Mouse (Mus musculus): ENCODE results near the gene Rhot2. TPM values are rescaled to one million over a fixed set of nuclear protein-coding genes. Genes with fewer than 3 reads are reported as not detected.

Gene Rhot2
- polyA plus RNA-seq, 1 experiment from 2014 or later = 7.1 TPM

DNA sequence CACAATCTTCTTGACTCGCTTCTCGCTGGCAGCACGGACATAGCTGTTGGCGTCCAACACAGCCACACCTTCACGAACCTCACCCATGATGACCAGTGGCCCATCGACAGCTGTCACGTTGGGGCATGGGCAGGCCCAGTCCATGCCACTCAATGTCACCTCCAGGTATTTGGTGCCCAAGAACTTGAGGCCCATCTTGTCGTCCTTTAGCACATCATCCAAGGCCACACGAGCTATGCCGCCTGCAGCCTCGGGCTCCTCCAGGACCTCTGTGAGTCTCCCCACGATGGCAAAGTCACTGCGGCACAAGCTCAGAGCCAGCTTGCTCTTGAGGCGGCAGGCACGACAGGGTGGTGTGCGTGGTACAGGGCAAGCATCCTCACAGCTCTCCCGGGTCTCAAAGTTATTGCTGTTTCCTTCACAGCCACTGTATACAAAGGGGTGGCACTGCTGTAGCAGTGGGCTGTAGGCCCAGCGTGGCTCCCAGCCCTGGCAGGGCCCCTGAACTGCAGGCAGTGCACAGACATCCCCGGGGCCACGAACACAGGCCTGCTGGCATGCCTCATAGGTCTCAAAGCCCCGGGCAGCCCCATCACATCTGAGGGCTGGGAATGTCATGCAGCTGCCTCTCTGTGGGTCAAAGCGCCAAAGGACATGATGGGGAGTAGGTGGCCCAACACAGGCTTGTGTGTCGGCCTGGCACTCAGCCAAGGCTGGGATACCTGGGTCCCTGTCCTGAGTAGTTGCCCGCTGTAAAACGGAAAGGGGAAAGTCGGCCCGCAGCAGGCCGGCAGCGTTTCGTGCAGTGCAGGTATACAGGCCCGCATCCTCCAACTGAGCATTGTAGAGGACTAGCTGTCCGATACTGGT lies 33.3 kb upstream of the Rhot2 start:
- no peak overlapping the region for H3K4me2 ChIP-seq (ENCODE audit: low read depth, low read length)
- no peak overlapping the region for H3K27ac ChIP-seq (replicated peaks; ENCODE audit: low read depth, low read length)
- ATAC-seq (replicated peaks; ENCODE audit: insufficient number of reproducible peaks, low FRiP score, low TSS enrichment, low read depth) (no peak), DNase-seq (ENCODE audit: low spot score) (no peak)
- peaks cover 19% of the 10 kb centered on the region for H3K4me1 ChIP-seq (ENCODE audit: control insufficient read depth, insufficient read depth, low read length)
- no peaks in the 10 kb centered on the region for H3K27me3 ChIP-seq (ENCODE audit: control insufficient read depth, insufficient read depth, low read length)
- H3K9ac ChIP-seq (replicated peaks; ENCODE audit: low read length) = no peak overlapping the region
- H3K4me3 ChIP-seq (ENCODE audit: low read depth, low read length) = no peak overlapping the region
- no peaks in the 10 kb centered on the region; the same call in none of the 2 replicates for H3K36me3 ChIP-seq (replicated peaks; ENCODE audit: control insufficient read depth, insufficient read depth, low read depth, low read length)
- H3K9me3 ChIP-seq (replicated peaks; ENCODE audit: control insufficient read depth, low read length) = no peaks in the 10 kb centered on the region
- WGBS = 92% methylated on average over 32 of the region's 32 CpGs

DNA sequence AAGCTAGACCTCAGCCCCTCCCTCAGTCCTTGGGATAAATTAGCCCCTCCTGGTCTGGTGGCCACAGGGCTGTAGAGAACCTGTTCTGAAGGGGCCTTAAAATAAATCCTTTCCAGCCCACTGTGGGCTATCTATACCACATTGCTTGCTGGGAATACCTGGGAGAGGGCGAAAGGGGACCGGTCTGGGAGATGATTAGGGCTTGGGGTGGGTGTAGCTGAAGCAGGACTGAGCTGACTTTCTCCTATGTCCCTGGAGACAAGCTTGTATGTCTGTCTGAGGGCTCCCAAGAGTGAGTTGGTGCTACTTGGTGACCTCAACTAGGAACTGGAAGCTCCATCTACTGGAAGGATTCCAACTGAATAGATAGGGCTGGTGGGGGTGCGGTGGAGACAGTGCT lies 32.4 kb upstream of the Rhot2 start:
- Histone ChIP-seq H3K4me1 (ENCODE audit: control insufficient read depth, insufficient read depth, low read length) (peaks cover 17% of the 10 kb centered on the region), H3K27me3 (ENCODE audit: control insufficient read depth, insufficient read depth, low read length) (no peaks in the 10 kb centered on the region), H3K9ac (replicated peaks; ENCODE audit: low read length) (no peak overlapping the region), H3K36me3 (replicated peaks; ENCODE audit: control insufficient read depth, insufficient read depth, low read depth, low read length) (no peaks in the 10 kb centered on the region; the same call in 1 of the 2 replicates), H3K4me2 (ENCODE audit: low read depth, low read length) (no peak overlapping the region), H3K4me3 (ENCODE audit: low read depth, low read length) (no peak overlapping the region), H3K27ac (replicated peaks; ENCODE audit: low read depth, low read length) (no peak overlapping the region), H3K9me3 (replicated peaks; ENCODE audit: control insufficient read depth, low read length) (no peaks in the 10 kb centered on the region)
- ATAC-seq (replicated peaks; ENCODE audit: insufficient number of reproducible peaks, low FRiP score, low TSS enrichment, low read depth) = no peak
- no peak for DNase-seq (ENCODE audit: low spot score)
- WGBS = 93% methylated on average over 3 of the region's 3 CpGs

DNA sequence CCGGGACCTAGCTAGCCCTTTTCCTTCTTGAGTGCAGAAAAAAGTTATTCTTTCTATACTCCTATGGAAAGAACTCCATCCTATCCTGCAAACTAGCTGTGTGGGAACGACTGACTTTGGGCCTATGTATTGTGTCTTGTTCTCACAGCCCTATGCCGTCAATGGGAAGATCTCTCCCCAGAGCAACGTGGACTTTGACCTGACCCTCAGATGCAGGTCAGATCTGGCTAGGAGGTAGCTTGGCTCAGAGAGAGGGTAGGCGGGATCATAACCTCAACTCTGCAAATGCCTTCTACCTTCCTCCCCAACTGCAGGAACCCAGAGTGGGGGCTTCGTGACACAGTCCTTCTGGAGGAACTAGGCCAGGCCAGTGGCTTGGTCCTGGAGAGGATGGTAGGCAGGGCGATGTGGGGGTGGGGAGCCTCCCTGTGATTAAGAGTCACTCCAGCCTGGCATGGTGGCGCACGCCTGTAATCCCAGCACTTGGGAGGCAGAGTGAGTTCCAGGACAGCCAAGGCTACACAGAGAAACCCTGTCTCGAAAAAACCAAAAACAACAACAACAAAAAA lies 31.8 kb upstream of the Rhot2 start:
- Histone ChIP-seq H3K4me2 (ENCODE audit: low read depth, low read length) (peak overlapping the region; percentile 92), H3K36me3 (replicated peaks; ENCODE audit: control insufficient read depth, insufficient read depth, low read depth, low read length) (no peaks in the 10 kb centered on the region; the same call in 1 of the 2 replicates), H3K27me3 (ENCODE audit: control insufficient read depth, insufficient read depth, low read length) (no peaks in the 10 kb centered on the region), H3K4me1 (ENCODE audit: control insufficient read depth, insufficient read depth, low read length) (peaks cover 13% of the 10 kb centered on the region), H3K27ac (replicated peaks; ENCODE audit: low read depth, low read length) (no peak overlapping the region), H3K9me3 (replicated peaks; ENCODE audit: control insufficient read depth, low read length) (no peaks in the 10 kb centered on the region), H3K4me3 (ENCODE audit: low read depth, low read length) (peak overlapping the region; percentile 79), H3K9ac (replicated peaks; ENCODE audit: low read length) (peak overlapping the region; percentile 76)
- WGBS = 54% methylated on average over 10 of the region's 10 CpGs
- ATAC-seq (replicated peaks; ENCODE audit: insufficient number of reproducible peaks, low FRiP score, low TSS enrichment, low read depth) (no peak), DNase-seq (ENCODE audit: low spot score) (no peak)

DNA sequence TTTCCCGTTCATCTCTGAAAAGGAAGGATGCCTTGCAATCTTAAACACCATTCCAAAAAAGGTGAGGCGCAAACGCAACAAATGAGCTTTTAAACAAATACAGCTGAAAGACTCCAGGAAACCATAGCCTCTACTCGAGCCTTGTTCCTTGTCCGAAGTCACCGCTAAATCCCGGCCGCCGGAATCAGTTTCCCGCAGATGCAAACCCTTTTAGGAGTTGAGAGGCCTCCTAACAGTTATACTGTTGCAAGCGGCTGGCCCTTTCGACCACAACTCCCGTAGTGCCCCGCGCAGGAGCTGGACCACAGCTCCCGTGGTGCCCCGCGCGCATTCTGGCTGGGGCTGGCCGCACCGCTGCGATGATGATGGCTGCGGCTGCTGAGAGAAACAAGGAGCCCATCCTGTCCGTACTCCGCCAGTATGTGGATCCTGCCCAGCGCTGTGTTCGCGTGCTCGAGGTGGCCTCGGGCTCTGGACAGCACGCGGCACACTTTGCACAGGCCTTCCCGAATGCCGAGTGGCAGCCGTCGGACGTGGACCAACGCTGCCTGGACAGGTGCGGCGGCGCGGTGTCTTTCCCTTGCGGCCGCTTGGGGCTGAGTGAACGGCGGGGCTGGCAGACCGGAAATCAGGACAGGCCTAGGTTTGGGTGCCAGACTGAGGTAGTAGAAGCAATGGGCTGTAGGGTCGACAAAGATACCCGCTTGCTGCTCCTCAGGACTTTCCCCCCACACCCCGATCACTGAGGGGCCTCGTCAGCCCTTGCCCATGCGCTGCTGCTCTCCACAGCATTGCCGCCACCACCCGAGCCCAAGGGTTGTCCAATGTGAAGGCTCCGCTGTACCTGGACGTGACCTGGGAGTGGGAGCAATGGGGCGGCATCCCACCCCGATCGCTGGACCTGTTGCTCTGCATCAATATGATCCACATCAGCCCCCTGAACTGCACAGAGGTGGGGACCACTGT lies 30.8 kb upstream of the Rhot2 start:
- no peaks in the 10 kb centered on the region for H3K27me3 ChIP-seq (ENCODE audit: control insufficient read depth, insufficient read depth, low read length)
- H3K27ac ChIP-seq (replicated peaks; ENCODE audit: low read depth, low read length) = peak overlapping the region; percentile 78
- H3K4me1 ChIP-seq (ENCODE audit: control insufficient read depth, insufficient read depth, low read length) = peaks cover 5% of the 10 kb centered on the region; the same call in 1 of the 2 replicates
- peak overlapping the region; percentile 92 for H3K4me2 ChIP-seq (ENCODE audit: low read depth, low read length)
- ATAC-seq (replicated peaks; ENCODE audit: insufficient number of reproducible peaks, low FRiP score, low TSS enrichment, low read depth) (peak; percentile 89), DNase-seq (ENCODE audit: low spot score) (peak; percentile 93)
- WGBS = under 1% methylated on average over 59 of the region's 59 CpGs
- H3K9me3 ChIP-seq (replicated peaks; ENCODE audit: control insufficient read depth, low read length) = no peaks in the 10 kb centered on the region
- peak overlapping the region; percentile 79 for H3K4me3 ChIP-seq (ENCODE audit: low read depth, low read length)
- no peaks in the 10 kb centered on the region; the same call in 1 of the 2 replicates for H3K36me3 ChIP-seq (replicated peaks; ENCODE audit: control insufficient read depth, insufficient read depth, low read depth, low read length)
- H3K9ac ChIP-seq (replicated peaks; ENCODE audit: low read length) = peak overlapping the region; percentile 76

DNA sequence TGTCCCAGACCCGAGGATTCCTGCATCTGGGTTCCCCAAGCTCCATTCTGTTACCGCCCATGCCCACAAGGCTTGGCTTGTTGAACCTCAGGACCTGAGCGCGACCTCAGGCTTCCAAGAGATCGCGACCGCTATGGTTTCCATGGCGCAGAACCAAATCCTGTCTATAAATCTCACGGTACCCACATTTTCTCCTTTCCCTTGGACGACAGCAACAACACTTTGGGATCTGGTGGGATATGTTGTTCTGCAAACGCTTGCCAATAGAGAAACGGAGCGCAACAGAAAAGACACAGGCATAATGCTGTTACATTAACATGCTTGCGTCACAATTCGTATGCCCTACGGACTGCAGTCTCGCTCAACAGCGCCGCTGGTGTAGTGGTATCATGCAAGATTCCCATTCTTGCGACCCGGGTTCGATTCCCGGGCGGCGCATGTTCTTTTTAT lies 30.1 kb upstream of the Rhot2 start, which contains the start of gene Mettl26:
Mettl26 (plus strand) TSS at position 354 of the 450 bp plus-strand sequence.
- H3K9me3 ChIP-seq (replicated peaks; ENCODE audit: control insufficient read depth, low read length) = no peaks in the 10 kb centered on the region
- H3K9ac ChIP-seq (replicated peaks; ENCODE audit: low read length) = peak within 1 kb of the TSS; percentile 76
- peak within 1 kb of the TSS; percentile 79 for H3K4me3 ChIP-seq (ENCODE audit: low read depth, low read length)
- H3K36me3 ChIP-seq (replicated peaks; ENCODE audit: control insufficient read depth, insufficient read depth, low read depth, low read length) = no peaks in the 10 kb centered on the region; the same call in 1 of the 2 replicates
- no peaks in the 10 kb centered on the region for H3K27me3 ChIP-seq (ENCODE audit: control insufficient read depth, insufficient read depth, low read length)
- H3K4me2 ChIP-seq (ENCODE audit: low read depth, low read length) = peak within 1 kb of the TSS; percentile 92
- ATAC-seq (replicated peaks; ENCODE audit: insufficient number of reproducible peaks, low FRiP score, low TSS enrichment, low read depth) (0 out of 2 replicates have a peak, but pooled peaks have one; percentile 15), DNase-seq (ENCODE audit: low spot score) (peak; percentile 96)
- no peaks in the 10 kb centered on the region for H3K4me1 ChIP-seq (ENCODE audit: control insufficient read depth, insufficient read depth, low read length)
- 0% methylated on average over 25 of the region's 25 CpGs for WGBS
- peak within 1 kb of the TSS; percentile 78 for H3K27ac ChIP-seq (replicated peaks; ENCODE audit: low read depth, low read length)

DNA sequence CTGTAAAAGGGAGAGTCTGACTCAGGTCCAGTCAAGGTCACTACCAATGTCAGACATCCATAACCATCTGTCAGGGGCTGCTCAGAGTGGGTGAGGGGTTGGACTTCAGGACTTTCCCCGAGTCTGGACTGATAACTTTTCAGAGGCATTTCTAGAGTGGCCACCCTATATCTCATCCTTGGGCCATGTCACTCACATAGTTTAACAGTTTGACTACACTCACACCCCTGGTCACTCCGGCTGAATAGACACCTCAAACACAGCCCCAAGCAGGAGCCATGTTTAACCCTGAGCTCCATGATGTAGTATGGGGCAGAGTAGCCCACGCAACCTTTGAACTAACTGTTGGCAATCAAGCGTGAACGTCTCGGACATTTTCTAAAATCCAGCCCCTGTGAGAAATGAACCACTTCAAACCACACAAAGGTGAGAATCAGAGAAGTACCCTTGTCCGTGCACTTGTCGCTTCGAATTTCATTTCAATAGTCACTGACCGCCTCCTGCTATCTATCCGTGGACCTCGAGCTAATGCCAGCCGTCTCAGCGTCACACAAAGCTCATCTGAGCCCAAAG lies 29.6 kb upstream of the Rhot2 start:
- Histone ChIP-seq H3K36me3 (replicated peaks; ENCODE audit: control insufficient read depth, insufficient read depth, low read depth, low read length) (no peaks in the 10 kb centered on the region; the same call in 1 of the 2 replicates), H3K4me3 (ENCODE audit: low read depth, low read length) (peak overlapping the region; percentile 79), H3K4me2 (ENCODE audit: low read depth, low read length) (peak overlapping the region; percentile 35), H3K27me3 (ENCODE audit: control insufficient read depth, insufficient read depth, low read length) (no peaks in the 10 kb centered on the region), H3K9me3 (replicated peaks; ENCODE audit: control insufficient read depth, low read length) (no peaks in the 10 kb centered on the region), H3K4me1 (ENCODE audit: control insufficient read depth, insufficient read depth, low read length) (no peaks in the 10 kb centered on the region), H3K9ac (replicated peaks; ENCODE audit: low read length) (peak overlapping the region; percentile 41), H3K27ac (replicated peaks; ENCODE audit: low read depth, low read length) (no peak overlapping the region)
- no peak for ATAC-seq (replicated peaks; ENCODE audit: insufficient number of reproducible peaks, low FRiP score, low TSS enrichment, low read depth)
- WGBS = 6% methylated on average over 14 of the region's 14 CpGs
- DNase-seq (ENCODE audit: low spot score) = no peak

DNA sequence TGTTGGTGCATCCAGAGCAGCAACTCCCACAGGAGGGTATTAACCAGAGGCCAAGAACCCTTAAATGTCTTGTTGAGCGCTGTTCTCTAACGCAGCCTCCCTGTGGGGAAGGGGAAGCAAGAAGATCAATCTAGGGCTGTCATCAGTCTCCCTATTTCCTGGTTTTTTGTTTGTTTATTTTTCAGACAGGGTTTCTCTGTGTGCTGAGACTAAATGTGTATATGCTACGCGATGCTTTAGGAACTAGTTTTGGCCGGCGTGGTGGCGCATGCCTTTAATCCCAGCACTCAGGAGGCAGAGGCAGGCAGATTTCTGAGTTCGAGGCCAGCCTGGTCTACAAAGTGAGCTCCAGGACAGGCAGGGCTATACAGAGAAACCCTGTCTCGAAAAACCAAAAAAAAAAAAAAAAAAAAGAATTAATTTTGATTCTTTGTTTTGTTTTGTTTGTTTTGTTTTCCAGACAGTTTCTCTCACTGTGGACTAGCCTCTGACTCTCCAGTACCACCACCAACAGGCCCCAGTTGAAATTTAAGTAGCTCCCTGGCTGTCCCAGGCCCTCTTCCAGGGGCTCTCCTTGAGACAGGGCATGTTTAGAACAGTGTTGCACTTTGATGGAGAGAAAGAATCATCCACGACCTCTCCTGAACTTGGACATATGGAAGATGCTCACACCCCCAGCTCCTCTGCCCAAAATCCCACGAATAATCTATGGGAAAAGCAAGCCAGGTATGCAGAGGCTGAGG lies 28.9 kb upstream of the Rhot2 start:
- H3K9ac ChIP-seq (replicated peaks; ENCODE audit: low read length) = no peak overlapping the region
- DNase-seq (ENCODE audit: low spot score) (no peak), ATAC-seq (replicated peaks; ENCODE audit: insufficient number of reproducible peaks, low FRiP score, low TSS enrichment, low read depth) (no peak)
- no peak overlapping the region for H3K4me2 ChIP-seq (ENCODE audit: low read depth, low read length)
- no peak overlapping the region for H3K4me3 ChIP-seq (ENCODE audit: low read depth, low read length)
- H3K36me3 ChIP-seq (replicated peaks; ENCODE audit: control insufficient read depth, insufficient read depth, low read depth, low read length) = no peaks in the 10 kb centered on the region; the same call in 1 of the 2 replicates
- WGBS = 67% methylated on average over 11 of the region's 11 CpGs
- H3K4me1 ChIP-seq (ENCODE audit: control insufficient read depth, insufficient read depth, low read length) = no peaks in the 10 kb centered on the region
- no peak overlapping the region for H3K27ac ChIP-seq (replicated peaks; ENCODE audit: low read depth, low read length)
- H3K9me3 ChIP-seq (replicated peaks; ENCODE audit: control insufficient read depth, low read length) = no peaks in the 10 kb centered on the region
- H3K27me3 ChIP-seq (ENCODE audit: control insufficient read depth, insufficient read depth, low read length) = no peaks in the 10 kb centered on the region
